Mouse (Mus musculus) testis, adult 2 months (tissue): ENCODE measurements around the gene Tjp3.

ENCODE experiments used
- CTCF ChIP-seq: fragments of 200-500 bp; IDR thresholded peaks from 2 replicates; pipeline ENCODE4 v1.5.1; 2012; ENCODE audit warnings: low read depth, mild to moderate bottlenecking, inconsistent platforms, low read length, moderate library complexity; ENCODE audit not compliant: control insufficient read depth, insufficient read depth, insufficient replicate concordance
- POLR2A ChIP-seq: fragments of 200-500 bp; IDR thresholded peaks from 2 replicates; pipeline ENCODE4 v1.6.1; 2012; ENCODE audit warnings: low read depth, mild to moderate bottlenecking, inconsistent platforms, low read length, moderate library complexity; ENCODE audit not compliant: control insufficient read depth

DNA sequence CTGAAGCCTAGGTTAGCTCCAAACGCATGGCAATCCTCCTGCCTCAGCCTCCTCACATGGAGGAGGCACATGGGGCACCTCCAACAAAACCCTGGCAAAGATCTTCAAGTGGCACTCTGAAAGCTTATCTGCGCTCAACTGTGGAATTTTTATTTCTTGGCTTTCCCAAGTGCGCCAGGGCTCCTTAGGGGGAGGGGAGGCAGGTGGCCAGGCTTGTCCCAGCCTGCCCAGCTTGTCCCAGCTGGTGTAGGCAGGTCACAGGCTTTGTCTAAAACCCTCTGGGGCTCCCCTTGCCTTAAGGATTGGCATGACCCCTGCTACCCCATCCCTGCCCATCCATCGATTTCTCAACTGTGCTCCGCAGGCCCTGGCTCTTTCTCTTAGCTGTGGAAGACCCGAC is 7.2 kb downstream of the Tjp3 start:
- no peak for TF ChIP-seq CTCF
- no peak for TF ChIP-seq POLR2A
